Mouse (Mus musculus) liver, embryonic 11.5 days (tissue): ENCODE data around the gene Tnc. TPM values are rescaled to one million over a fixed set of nuclear protein-coding genes. Genes with fewer than 3 reads are reported as not detected.

Experiments used
- ATAC-seq: fragments of 200-750 bp; cut with Nextera tagmentation; replicated peaks from 2 replicates; pipeline ENCODE4 v1.8.0; 2017; ENCODE audit warnings: moderate number of reproducible peaks, mild to moderate bottlenecking, moderate TSS enrichment, moderate library complexity; ENCODE audit not compliant: low FRiP score
- DNase-seq: peaks from one replicate; pipeline ENCODE4 v3.0.0-alpha.2; 2017; ENCODE audit warnings: low spot score
- H3K27ac ChIP-seq: fragments of 300-500 bp; sonication (generic); 2 replicates; pipeline ENCODE4 v1.5.1; 2014; ENCODE audit warnings: mild to moderate bottlenecking, low read depth, low read length, control low read depth
- H3K27me3 ChIP-seq: fragments of 300-500 bp; sonication (generic); replicated peaks from 2 replicates; pipeline ENCODE4 v1.6.1; 2014; ENCODE audit warnings: low read length, mixed read lengths; ENCODE audit not compliant: control insufficient read depth, insufficient read depth
- H3K36me3 ChIP-seq: fragments of 300-500 bp; sonication (generic); 2 replicates; pipeline ENCODE4 v1.6.1; 2014; ENCODE audit warnings: mild to moderate bottlenecking, low read length, moderate library complexity, mixed read lengths; ENCODE audit not compliant: control insufficient read depth, insufficient read depth
- H3K4me1 ChIP-seq: fragments of 300-500 bp; sonication (generic); replicated peaks from 2 replicates; pipeline ENCODE4 v1.6.1; 2014; ENCODE audit warnings: low read length, mixed read lengths; ENCODE audit not compliant: control insufficient read depth, insufficient read depth
- H3K4me2 ChIP-seq: fragments of 300-500 bp; sonication (generic); 2 replicates; pipeline ENCODE4 v1.6.1; 2014; ENCODE audit warnings: mild to moderate bottlenecking, control low read depth, moderate library complexity
- H3K4me3 ChIP-seq: fragments of 300-500 bp; sonication (generic); 2 replicates; pipeline ENCODE4 v1.5.1; 2014; ENCODE audit warnings: low read depth, low read length, control low read depth
- H3K9ac ChIP-seq: fragments of 300-500 bp; sonication (generic); 2 replicates; pipeline ENCODE4 v1.6.1; 2014; ENCODE audit warnings: low read depth, low read length, control low read depth
- H3K9me3 ChIP-seq: fragments of 300-500 bp; sonication (generic); 2 replicates; pipeline ENCODE4 v1.6.1; 2016; ENCODE audit warnings: low read length, inconsistent platforms, mixed read lengths; ENCODE audit not compliant: control insufficient read depth
- WGBS: fragments of 180-500 bp; shearing (Covaris S2); extraction: QIAGEN DNeasy Blood & Tissue Kit; methylation state at CpG from one replicate; pipeline ENCODE4 v1.1.7; 2014; 5-methylcytosine and 5-hydroxymethylcytosine counted together
- polyA plus RNA-seq: library from polyadenylated mRNA; unstranded; fragments of >200 nt; fragmentation: Nextera tagmentation; extraction: Ambion mirVana; gene quantifications from 2 replicates; pipeline ENCODE4 v1.2.1, GENCODE M21; 2014

The Tnc gene
- polyA plus RNA-seq, 1 experiment from 2014 or later: 17.5 TPM

DNA sequence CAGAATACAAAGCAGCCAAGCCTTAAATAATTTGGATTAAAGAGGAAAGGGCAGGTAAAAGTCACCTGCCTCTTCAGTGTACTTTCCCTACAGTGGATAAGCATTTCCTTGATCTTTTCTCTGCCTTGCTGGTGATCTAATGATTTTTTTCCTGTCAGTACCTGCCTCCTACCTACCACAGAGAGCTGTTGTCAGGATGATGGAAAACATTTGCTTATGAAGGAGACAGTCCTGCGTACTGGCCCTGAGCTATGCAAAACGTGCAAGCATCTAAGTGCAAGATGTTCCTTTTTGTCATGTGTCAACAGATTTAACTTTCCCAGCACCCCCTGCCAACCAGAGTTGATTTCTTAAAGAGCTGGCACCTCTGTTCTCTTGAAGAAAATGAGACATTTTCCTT is 35.5 kb downstream of the Tnc start:
- Histone ChIP-seq H3K4me2 (no peak overlapping the region), H3K9ac (no peak overlapping the region), H3K4me1 (no peaks in the 10 kb centered on the region), H3K27me3 (no peaks in the 10 kb centered on the region), H3K4me3 (no peak overlapping the region), H3K27ac (no peak overlapping the region), H3K9me3 (no peaks in the 10 kb centered on the region), H3K36me3 (no peaks in the 10 kb centered on the region)
- no peak for DNase-seq
- 46% methylated on average over 2 of the region's 2 CpGs for WGBS
- no peak for ATAC-seq

DNA sequence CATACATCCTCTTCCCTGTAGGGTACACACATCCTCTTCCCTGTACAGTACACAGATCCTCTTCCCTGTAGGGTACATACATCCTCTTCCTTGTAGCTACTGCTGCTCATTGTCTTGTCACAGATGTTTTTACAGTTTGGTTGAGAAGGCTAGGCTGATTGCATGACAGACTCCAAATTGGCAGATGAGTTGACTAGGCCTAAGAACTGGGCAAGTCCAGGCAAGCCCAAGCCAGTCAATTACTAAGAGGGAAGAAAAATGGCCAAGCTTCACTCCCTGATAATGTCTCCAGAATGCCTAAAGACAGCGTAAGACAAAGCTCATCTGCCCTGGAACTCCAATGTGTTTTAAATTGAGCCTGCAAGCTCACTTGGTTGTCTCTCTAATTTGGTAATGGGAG is 36.9 kb downstream of the Tnc start:
- Histone ChIP-seq H3K27me3 (no peaks in the 10 kb centered on the region), H3K4me3 (no peak overlapping the region), H3K9ac (no peak overlapping the region), H3K4me2 (no peak overlapping the region), H3K4me1 (no peaks in the 10 kb centered on the region), H3K27ac (no peak overlapping the region), H3K36me3 (no peaks in the 10 kb centered on the region), H3K9me3 (no peaks in the 10 kb centered on the region)
- 74% methylated on average over 1 of the region's 1 CpGs for WGBS
- DNase-seq: no peak
- ATAC-seq: no peak

DNA sequence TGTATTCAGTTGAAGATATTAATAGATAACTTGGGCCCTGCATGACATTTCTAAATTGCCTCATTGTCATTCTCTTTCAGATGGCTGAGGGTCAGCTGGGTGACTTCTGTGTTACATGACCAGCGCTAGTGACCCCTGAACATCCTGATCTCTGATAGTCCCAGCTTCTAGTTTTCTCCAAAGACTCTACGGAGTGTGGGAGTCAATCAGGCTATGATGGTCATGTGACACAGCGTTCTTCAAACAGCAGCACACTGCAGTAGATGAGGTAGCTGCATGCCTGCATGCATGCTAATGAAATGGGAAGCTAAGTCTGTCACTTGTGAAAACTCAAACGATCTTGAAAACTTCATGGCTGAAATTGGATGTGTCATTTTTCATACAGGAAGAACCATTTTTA is 41.6 kb downstream of the Tnc start:
- DNase-seq (no peak), ATAC-seq (no peak)
- WGBS: 79% methylated on average over 4 of the region's 4 CpGs
- H3K4me1 ChIP-seq: no peaks in the 10 kb centered on the region
- H3K36me3 ChIP-seq: no peaks in the 10 kb centered on the region
- H3K27me3 ChIP-seq: no peaks in the 10 kb centered on the region
- no peak overlapping the region for H3K4me3 ChIP-seq
- H3K27ac ChIP-seq: no peak overlapping the region
- no peaks in the 10 kb centered on the region for H3K9me3 ChIP-seq
- H3K9ac ChIP-seq: no peak overlapping the region
- no peak overlapping the region for H3K4me2 ChIP-seq

DNA sequence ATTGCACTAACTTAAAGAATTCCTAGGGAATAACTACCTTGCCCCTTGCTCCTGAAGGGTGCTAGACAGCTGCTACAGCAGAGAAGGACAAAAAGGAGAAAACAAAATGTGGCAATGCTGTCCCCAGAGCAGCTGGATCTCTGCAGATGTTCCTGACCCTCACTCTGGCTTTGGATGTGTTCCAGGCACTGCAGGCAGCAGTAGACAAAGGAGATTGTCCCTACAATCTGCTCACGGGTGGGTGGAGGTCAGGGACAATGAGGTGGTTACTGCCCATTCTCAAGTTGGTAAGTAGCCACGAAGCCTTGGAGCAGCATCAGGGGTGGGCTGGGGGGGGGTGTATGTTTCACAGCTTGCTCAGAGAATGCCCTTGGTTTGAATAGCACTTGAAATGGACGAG is 43.1 kb downstream of the Tnc start:
- Histone ChIP-seq H3K4me3 (no peak overlapping the region), H3K27ac (no peak overlapping the region), H3K4me2 (no peak overlapping the region), H3K36me3 (no peaks in the 10 kb centered on the region), H3K4me1 (no peaks in the 10 kb centered on the region), H3K27me3 (no peaks in the 10 kb centered on the region), H3K9ac (no peak overlapping the region), H3K9me3 (no peaks in the 10 kb centered on the region)
- WGBS: 58% methylated on average over 3 of the region's 3 CpGs
- no peak for ATAC-seq
- DNase-seq: no peak

DNA sequence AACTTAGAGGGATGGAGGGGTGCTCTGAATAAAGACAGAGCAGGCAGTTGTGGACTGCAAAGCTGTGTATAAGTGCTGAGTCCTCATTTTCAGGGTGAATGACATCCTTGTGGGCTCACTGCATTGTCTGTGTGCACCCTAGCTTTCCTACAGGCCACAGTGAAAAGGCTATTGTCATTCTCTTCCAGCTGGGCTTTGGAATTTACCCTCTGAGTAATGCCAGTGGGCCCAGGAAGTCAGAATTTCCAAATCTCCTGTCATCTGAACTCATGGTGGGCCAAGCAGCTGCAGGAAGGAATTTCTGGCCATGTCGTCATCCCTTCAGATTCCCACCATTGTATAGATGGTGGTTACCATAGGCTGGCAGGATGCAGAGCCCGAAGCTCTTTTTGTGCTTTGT is 44.6 kb downstream of the Tnc start:
- Histone ChIP-seq H3K4me3 (no peak overlapping the region), H3K27me3 (no peaks in the 10 kb centered on the region), H3K36me3 (no peaks in the 10 kb centered on the region), H3K27ac (no peak overlapping the region), H3K4me1 (no peaks in the 10 kb centered on the region), H3K9me3 (no peaks in the 10 kb centered on the region), H3K4me2 (no peak overlapping the region), H3K9ac (no peak overlapping the region)
- WGBS: 53% methylated on average over 2 of the region's 2 CpGs
- DNase-seq (no peak), ATAC-seq (no peak)

DNA sequence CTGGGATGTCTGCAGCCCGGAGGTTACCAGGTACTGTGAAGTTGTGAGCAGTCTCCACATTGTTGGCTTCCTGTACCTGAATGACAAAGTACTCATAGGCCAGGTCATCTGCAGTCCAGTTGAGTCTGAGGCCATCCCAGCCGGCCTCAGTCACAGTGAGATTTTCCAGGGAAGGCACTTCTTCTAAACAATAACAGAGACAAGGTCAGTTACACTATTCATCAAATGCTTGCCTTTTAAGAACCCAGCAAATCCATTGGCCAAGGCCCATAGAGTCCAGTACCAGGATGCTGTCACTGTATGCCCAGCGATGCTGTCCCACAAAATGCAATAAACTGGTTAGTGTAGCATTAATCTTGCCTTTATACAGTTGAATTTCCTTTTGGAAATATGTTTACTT is 46.0 kb downstream of the Tnc start:
- H3K9me3 ChIP-seq: no peaks in the 10 kb centered on the region
- no peaks in the 10 kb centered on the region for H3K36me3 ChIP-seq
- WGBS: 64% methylated on average over 3 of the region's 3 CpGs
- H3K4me1 ChIP-seq: no peaks in the 10 kb centered on the region
- DNase-seq: no peak
- no peak overlapping the region for H3K9ac ChIP-seq
- no peak overlapping the region for H3K4me3 ChIP-seq
- H3K27ac ChIP-seq: no peak overlapping the region
- no peak for ATAC-seq
- no peaks in the 10 kb centered on the region for H3K27me3 ChIP-seq
- no peak overlapping the region for H3K4me2 ChIP-seq

DNA sequence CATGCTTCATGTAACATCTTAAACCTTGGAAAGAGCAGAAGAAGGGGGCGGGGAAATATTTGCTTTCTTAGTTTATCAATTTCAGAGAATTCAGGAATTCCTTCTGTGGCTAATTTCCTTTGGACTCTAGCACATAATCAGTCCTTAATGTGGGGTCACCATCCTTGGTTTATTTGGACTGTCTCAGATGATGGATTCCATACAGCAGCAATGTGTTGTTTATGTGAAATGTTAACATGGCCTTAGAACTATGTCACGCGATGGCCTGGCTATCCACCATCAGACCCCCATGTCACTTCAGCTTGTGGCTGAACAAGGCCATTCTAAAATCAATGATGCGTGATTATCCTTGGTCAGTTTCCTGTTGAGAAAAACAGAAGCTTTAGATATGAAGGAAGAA is 46.5 kb downstream of the Tnc start:
- ATAC-seq: no peak
- Histone ChIP-seq H3K4me3 (no peak overlapping the region), H3K36me3 (no peaks in the 10 kb centered on the region), H3K4me1 (no peaks in the 10 kb centered on the region), H3K27me3 (no peaks in the 10 kb centered on the region), H3K27ac (no peak overlapping the region), H3K9me3 (no peaks in the 10 kb centered on the region), H3K4me2 (no peak overlapping the region), H3K9ac (no peak overlapping the region)
- DNase-seq: no peak
- WGBS: 77% methylated on average over 4 of the region's 4 CpGs

DNA sequence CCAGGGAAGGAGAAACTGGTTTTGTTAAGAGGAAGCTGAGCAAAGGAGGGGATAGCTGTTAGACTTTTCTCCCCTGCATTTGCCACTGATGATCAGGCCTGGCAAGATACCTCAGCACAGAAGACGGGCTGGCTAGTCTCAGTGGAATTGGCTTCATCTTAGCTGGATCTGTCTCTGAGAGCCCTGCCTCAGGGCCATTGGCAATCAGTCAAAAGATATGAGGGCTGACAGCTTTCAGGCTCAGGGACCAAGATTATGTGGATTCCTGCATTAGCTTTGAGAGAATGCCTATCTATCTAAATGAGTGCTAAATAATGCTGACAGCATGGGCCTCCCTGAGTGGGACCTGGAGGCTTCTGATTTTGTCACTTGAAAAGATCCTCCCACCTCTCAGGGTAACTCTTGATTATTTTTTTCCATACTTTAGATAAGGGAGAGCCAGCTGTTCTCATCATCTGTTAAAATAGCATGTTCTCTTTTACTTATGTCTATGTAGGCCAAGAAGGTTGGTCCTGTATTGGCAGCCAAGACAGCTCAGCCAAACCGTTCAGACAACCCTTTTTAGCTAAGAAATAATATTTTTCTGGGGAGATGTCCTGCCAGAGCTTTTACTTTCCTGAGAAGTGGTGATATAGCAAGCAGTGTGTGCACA is 53.2 kb downstream of the Tnc start:
- WGBS: 44% methylated on average over 2 of the region's 2 CpGs
- Histone ChIP-seq H3K27ac (no peak overlapping the region), H3K27me3 (no peaks in the 10 kb centered on the region), H3K9me3 (no peaks in the 10 kb centered on the region), H3K4me2 (no peak overlapping the region), H3K9ac (no peak overlapping the region), H3K36me3 (no peaks in the 10 kb centered on the region), H3K4me3 (no peak overlapping the region), H3K4me1 (no peaks in the 10 kb centered on the region)
- no peak for ATAC-seq
- DNase-seq: no peak

DNA sequence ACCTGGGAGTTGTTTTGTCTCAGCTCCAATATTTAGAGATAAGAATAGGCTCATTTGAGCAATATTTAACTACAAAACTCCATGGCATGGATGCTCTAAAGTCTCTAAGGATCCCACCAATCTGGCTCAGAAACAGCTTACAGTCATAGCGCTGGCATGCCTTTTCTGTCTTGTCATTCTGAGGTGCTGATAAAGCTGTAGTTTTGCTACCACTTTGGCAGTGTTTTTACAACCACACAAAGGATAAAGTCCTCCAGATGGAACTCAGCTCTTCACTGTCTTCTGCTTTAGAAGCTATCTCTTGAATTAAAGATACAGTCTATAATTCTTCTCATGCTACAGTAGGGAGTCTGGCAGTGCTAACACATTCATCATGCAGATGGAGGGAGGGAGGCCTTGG is 56.6 kb downstream of the Tnc start:
- H3K4me1 ChIP-seq: no peaks in the 10 kb centered on the region
- no peak overlapping the region for H3K4me3 ChIP-seq
- DNase-seq: no peak
- H3K36me3 ChIP-seq: no peaks in the 10 kb centered on the region
- ATAC-seq: no peak
- H3K27me3 ChIP-seq: no peaks in the 10 kb centered on the region
- H3K27ac ChIP-seq: no peak overlapping the region
- no peak overlapping the region for H3K9ac ChIP-seq
- no peaks in the 10 kb centered on the region for H3K9me3 ChIP-seq
- H3K4me2 ChIP-seq: no peak overlapping the region
- 67% methylated on average over 1 of the region's 1 CpGs for WGBS
